Mouse (Mus musculus) ES-Bruce4 (cell line): ENCODE measurements at regions not wholly inside any gene's neighbourhood (a gene's known extent, or its start where the extent isn't known, plus 50 kb on each side); places are given as distances from the start of the nearest gene placed in this dataset.

Source experiments
- H3K27ac ChIP-seq: 2 replicates; pipeline ENCODE4 v1.5.1; 2012; ENCODE audit warnings: low read length, inconsistent platforms; ENCODE audit not compliant: insufficient read depth
- H3K27me3 ChIP-seq: 2 replicates; pipeline ENCODE4 v1.6.1; 2012; ENCODE audit warnings: mild to moderate bottlenecking, low read length, inconsistent platforms; ENCODE audit not compliant: control insufficient read depth, poor library complexity, insufficient read depth, severe bottlenecking
- H3K36me3 ChIP-seq: 2 replicates; pipeline ENCODE4 v1.6.1; 2012; ENCODE audit warnings: inconsistent platforms, mild to moderate bottlenecking, low read length, moderate library complexity; ENCODE audit not compliant: control insufficient read depth, poor library complexity, insufficient read depth, severe bottlenecking
- H3K4me1 ChIP-seq: one replicate; pipeline ENCODE4 v1.8.1; 2011; ENCODE audit warnings: low read length; ENCODE audit not compliant: control insufficient read depth, insufficient read depth
- H3K4me3 ChIP-seq: 2 replicates; pipeline ENCODE4 v1.5.1; 2011; ENCODE audit warnings: low read depth, mild to moderate bottlenecking, low read length
- H3K9ac ChIP-seq: 2 replicates; pipeline ENCODE4 v1.6.1; 2012; ENCODE audit warnings: low read depth, mild to moderate bottlenecking, inconsistent platforms; ENCODE audit not compliant: poor library complexity, severe bottlenecking
- H3K9me3 ChIP-seq: replicated peaks from 2 replicates; pipeline ENCODE4 v1.6.1; 2012; ENCODE audit warnings: mild to moderate bottlenecking, low read length, inconsistent platforms; ENCODE audit not compliant: control insufficient read depth, poor library complexity, insufficient read depth, severe bottlenecking
- CTCF ChIP-seq: IDR thresholded peaks from one replicate; pipeline ENCODE4 v1.8.1; 2011; ENCODE audit warnings: low read depth, low read length
- EP300 ChIP-seq: IDR thresholded peaks from 2 replicates; pipeline ENCODE4 v1.6.1; 2011; ENCODE audit warnings: low read depth, low read length; ENCODE audit not compliant: insufficient read depth
- POLR2A ChIP-seq: IDR thresholded peaks from one replicate; pipeline ENCODE4 v1.8.1; 2011; ENCODE audit warnings: low read length; ENCODE audit not compliant: insufficient read depth

- Histone ChIP-seq H3K4me3 (no peak overlapping the region), H3K9ac (no peak overlapping the region), H3K27ac (no peak overlapping the region), H3K36me3 (no peaks in the 10 kb centered on the region), H3K27me3 (no peaks in the 10 kb centered on the region), H3K4me1 (no peaks in the 10 kb centered on the region), H3K9me3 (no peaks in the 10 kb centered on the region)
- TF ChIP-seq POLR2A (no peak), EP300 (no peak), CTCF (no peak)
These were observed 97.9 kb upstream of the Slc34a2 start for GRCm38 (mm10) chr5:52939994-52940393.

GRCm38 (mm10) chr5:52940645-52941044, 97.2 kb upstream of the Slc34a2 start:
- no peak overlapping the region for H3K27ac ChIP-seq
- H3K27me3 ChIP-seq = no peaks in the 10 kb centered on the region
- no peak overlapping the region for H3K4me3 ChIP-seq
- no peaks in the 10 kb centered on the region for H3K9me3 ChIP-seq
- H3K9ac ChIP-seq = no peak overlapping the region
- no peaks in the 10 kb centered on the region for H3K4me1 ChIP-seq
- no peaks in the 10 kb centered on the region for H3K36me3 ChIP-seq
- TF ChIP-seq POLR2A (no peak), CTCF (no peak), EP300 (no peak)

- Histone ChIP-seq H3K9me3 (no peaks in the 10 kb centered on the region), H3K27me3 (no peaks in the 10 kb centered on the region), H3K9ac (no peak overlapping the region), H3K4me1 (no peaks in the 10 kb centered on the region), H3K4me3 (no peak overlapping the region), H3K36me3 (no peaks in the 10 kb centered on the region), H3K27ac (no peak overlapping the region)
- TF ChIP-seq CTCF (no peak), EP300 (no peak), POLR2A (no peak)
These were observed 84.0 kb upstream of the Slc34a2 start for GRCm38 (mm10) chr5:52953875-52954274.

GRCm38 (mm10) chr5:52954713-52955112, 83.2 kb upstream of the Slc34a2 start:
- no peaks in the 10 kb centered on the region for H3K9me3 ChIP-seq
- H3K4me1 ChIP-seq = no peaks in the 10 kb centered on the region
- no peaks in the 10 kb centered on the region for H3K36me3 ChIP-seq
- H3K9ac ChIP-seq = no peak overlapping the region
- TF ChIP-seq POLR2A (no peak), EP300 (no peak), CTCF (no peak)
- no peaks in the 10 kb centered on the region for H3K27me3 ChIP-seq
- no peak overlapping the region for H3K27ac ChIP-seq
- H3K4me3 ChIP-seq = no peak overlapping the region

- TF ChIP-seq CTCF (no peak), POLR2A (no peak), EP300 (no peak)
These were observed 73.7 kb upstream of the Slc34a2 start for GRCm38 (mm10) chr5:52964209-52964608.

GRCm38 (mm10) chr5:52971811-52972210, 66.1 kb upstream of the Slc34a2 start:
- Histone ChIP-seq H3K27ac (no peak overlapping the region), H3K9me3 (no peaks in the 10 kb centered on the region), H3K27me3 (no peaks in the 10 kb centered on the region), H3K36me3 (no peaks in the 10 kb centered on the region), H3K4me1 (no peaks in the 10 kb centered on the region), H3K4me3 (no peak overlapping the region), H3K9ac (no peak overlapping the region)
- TF ChIP-seq CTCF (no peak), POLR2A (no peak), EP300 (no peak)

More at GRCm38 (mm10) chr5:52964209-52964608, 73.7 kb upstream of the Slc34a2 start:
- Histone ChIP-seq H3K9me3 (no peaks in the 10 kb centered on the region), H3K27ac (no peak overlapping the region), H3K4me1 (no peaks in the 10 kb centered on the region), H3K36me3 (no peaks in the 10 kb centered on the region), H3K4me3 (no peak overlapping the region), H3K9ac (no peak overlapping the region), H3K27me3 (no peaks in the 10 kb centered on the region)
